ENCODE assay signal across 8 mouse cellular contexts in genomic region chr9:86570261-86570890, GRCm38 (mm10). TPM values are rescaled to one million over a fixed set of nuclear protein-coding genes. Genes with fewer than 3 reads are reported as not detected.
A peak's percentile ranks its signal among the peaks of the same experiment; 100 is the strongest.
DNase-seq lines count a peak whose midpoint lies in the region; ATAC-seq lines count a peak whose summit lies in the region.

No protein-coding gene starts in this region.

- no peak for DNase-seq in liver, embryonic 11.5 days (ENCODE audit: low spot score)
- DNase-seq in testis, postnatal 10 days (ENCODE audit: low spot score): peak; percentile 35
- no peak for DNase-seq in ovary, postnatal 14 days (ENCODE audit: low spot score)
- no peak for DNase-seq in gastrocnemius, postnatal 36 days
- no peak for DNase-seq in cerebellum, adult 18-20 months

- peaks cover 44% of the 10 kb centered on the region for H3K4me1 ChIP-seq in megakaryocyte, embryonic 14.5 days
- H3K4me1 ChIP-seq in hindbrain, embryonic 15.5 days (replicated peaks): peaks cover 22% of the 10 kb centered on the region
- H3K4me1 ChIP-seq in liver, embryonic 11.5 days (replicated peaks; ENCODE audit: control insufficient read depth, insufficient read depth, low read length): peaks cover 3% of the 10 kb centered on the region; the same call in 1 of the 2 replicates

- intact Hi-C loops in gastrocnemius, postnatal 36 days (cut with DNase I): loop anchor here (5.0 to 10.0 kb wide), 2 partner anchors 103 to 826 kb away; partner anchors contain the start of genes Dop1a and Ibtk

- H3K9me3 ChIP-seq in megakaryocyte, embryonic 14.5 days: no peaks in the 10 kb centered on the region
- H3K9me3 ChIP-seq in hindbrain, embryonic 15.5 days: no peaks in the 10 kb centered on the region
- H3K9me3 ChIP-seq in liver, embryonic 11.5 days (ENCODE audit: control insufficient read depth, low read length): no peaks in the 10 kb centered on the region

- ATAC-seq in megakaryocyte, adult 5-6 weeks (ENCODE audit: poor library complexity, severe bottlenecking): no peak
- ATAC-seq in hindbrain, embryonic 15.5 days (ENCODE audit: low FRiP score, low read depth): no peak
- no peak for ATAC-seq in liver, embryonic 11.5 days (replicated peaks; ENCODE audit: low FRiP score)

- peak overlapping the region; percentile 98 for H3K4me3 ChIP-seq in megakaryocyte, embryonic 14.5 days (replicated peaks)
- H3K4me3 ChIP-seq in hindbrain, embryonic 15.5 days: peak overlapping the region; percentile 60
- peak overlapping the region; percentile 78 for H3K4me3 ChIP-seq in liver, embryonic 11.5 days (ENCODE audit: low read depth, low read length)

- H3K9ac ChIP-seq in hindbrain, embryonic 15.5 days: 0 out of 2 replicates have a peak overlapping the region, but pooled peaks have one; percentile 17
- no peak overlapping the region for H3K9ac ChIP-seq in liver, embryonic 11.5 days (ENCODE audit: low read depth, low read length)

- H3K4me2 ChIP-seq in hindbrain, embryonic 15.5 days: peak overlapping the region; percentile 97
- H3K4me2 ChIP-seq in liver, embryonic 11.5 days: peak overlapping the region; percentile 100

- 73% methylated on average over 10 of the region's 10 CpGs for WGBS in hindbrain, embryonic 15.5 days
- 77% methylated on average over 10 of the region's 10 CpGs for WGBS in liver, embryonic 11.5 days

- peaks cover 48% of the 10 kb centered on the region for H3K36me3 ChIP-seq in megakaryocyte, embryonic 14.5 days (replicated peaks; ENCODE audit: low read length)
- H3K36me3 ChIP-seq in hindbrain, embryonic 15.5 days: peaks cover 23% of the 10 kb centered on the region
- no peaks in the 10 kb centered on the region for H3K36me3 ChIP-seq in liver, embryonic 11.5 days (ENCODE audit: control insufficient read depth, insufficient read depth, low read length)

- no peaks in the 10 kb centered on the region for H3K27me3 ChIP-seq in megakaryocyte, embryonic 14.5 days (replicated peaks)
- no peaks in the 10 kb centered on the region for H3K27me3 ChIP-seq in hindbrain, embryonic 15.5 days
- no peaks in the 10 kb centered on the region for H3K27me3 ChIP-seq in liver, embryonic 11.5 days (replicated peaks; ENCODE audit: control insufficient read depth, insufficient read depth, low read length)

- H3K27ac ChIP-seq in hindbrain, embryonic 15.5 days (replicated peaks): no peak overlapping the region
- H3K27ac ChIP-seq in liver, embryonic 11.5 days (ENCODE audit: low read depth, low read length): no peak overlapping the region

RNA-seq across cellular contexts. Expression of gene Pgm3, which starts 1.3 kb away (rescaled TPM):
- 0.86 TPM in 1 of 2 replicates, not detected in the other for polyA plus RNA-seq in megakaryocyte, embryonic 14.5 days (2012; ENCODE audit: insufficient read depth, low replicate concordance)
- 13.5 and 16.3 TPM in 2 replicates for total RNA-seq in megakaryocyte, adult 5-6 weeks (2015)
- 16.5 and 21.8 TPM in 2 replicates for total RNA-seq in megakaryocyte, adult 5-6 weeks (2017)
- polyA plus RNA-seq in hindbrain, embryonic 15.5 days (2015; fragmentation: Nextera tagmentation; extraction: Ambion mirVana): 35.0 and 35.8 TPM in 2 replicates
- 25.9 and 28.3 TPM in 2 replicates for polyA plus RNA-seq in liver, embryonic 11.5 days (2014; fragmentation: Nextera tagmentation; extraction: Ambion mirVana)
- 1 to 10 TPM; 3.3 to 4.1 TPM for total RNA-seq in gastrocnemius, postnatal 36 days (2021)

RNA-seq across cellular contexts. Expression of gene Rwdd2a, which starts 1.4 kb away (rescaled TPM):
- polyA plus RNA-seq in megakaryocyte, embryonic 14.5 days (2012; ENCODE audit: insufficient read depth, low replicate concordance): not detected in 2 replicates
- 19.3 and 23.2 TPM in 2 replicates for total RNA-seq in megakaryocyte, adult 5-6 weeks (2015)
- total RNA-seq in megakaryocyte, adult 5-6 weeks (2017): 15.7 and 21.9 TPM in 2 replicates
- polyA plus RNA-seq in hindbrain, embryonic 15.5 days (2015; fragmentation: Nextera tagmentation; extraction: Ambion mirVana): 25.2 and 29.3 TPM in 2 replicates
- 2.4 and 2.5 TPM in 2 replicates for polyA plus RNA-seq in liver, embryonic 11.5 days (2014; fragmentation: Nextera tagmentation; extraction: Ambion mirVana)
- under 1 TPM in 1 of 2 experiments, not detected in 1; 0.32 TPM for total RNA-seq in gastrocnemius, postnatal 36 days (2021)

Comparison
In these comparisons a context has a peak if more than half of its experiments do, and no peak if none do; other contexts are left out.
1. RNA of gene Pgm3, which starts 1.3 kb away (polyA plus RNA-seq): 35.0 to 35.8 TPM in hindbrain, embryonic 15.5 days and 25.9 to 28.3 TPM in liver, embryonic 11.5 days; 0.86 TPM in megakaryocyte, embryonic 14.5 days; every median in the first group is over 10 times any median in the second.
2. Peak in every context shown above with its lines, with median percentiles within 50 percentile points of each other: H3K4me3 ChIP-seq.